Mouse (Mus musculus) telencephalon, adult 2 months (tissue): ENCODE data around the gene Dpf3.

Experiments used
- DNase-seq: peaks from one replicate; pipeline ENCODE4 v3.0.0-alpha.2; 2011; ENCODE audit warnings: low read depth, low spot score

Dpf3 gene

GRCm38 (mm10) chr12:83340960-83341359 lies 146.6 kb downstream of the Dpf3 start:
- DNase-seq = no peak

GRCm38 (mm10) chr12:83338345-83338744 lies 149.2 kb downstream of the Dpf3 start:
- no peak for DNase-seq

DNA sequence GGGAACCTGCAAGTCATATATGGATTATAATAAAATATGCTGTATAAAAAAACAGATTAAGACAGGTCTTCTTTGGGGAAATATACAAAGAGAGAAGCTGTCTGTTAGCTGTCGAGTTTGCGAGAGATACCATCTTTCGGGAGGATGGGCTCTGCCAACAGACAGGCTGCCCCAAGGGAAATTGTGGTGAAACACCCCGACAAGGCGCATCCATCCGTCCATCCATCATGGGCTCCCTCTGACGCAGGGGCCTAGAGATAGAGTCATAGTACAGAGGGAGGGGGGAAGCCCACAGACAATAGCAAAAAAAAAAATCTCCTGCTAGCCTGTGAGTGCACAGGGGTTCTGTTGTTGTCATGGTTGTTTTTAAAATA lies 149.8 kb downstream of the Dpf3 start:
- DNase-seq = no peak

GRCm38 (mm10) chr12:83337077-83337775 lies 150.3 kb downstream of the Dpf3 start:
- DNase-seq = no peak

DNA sequence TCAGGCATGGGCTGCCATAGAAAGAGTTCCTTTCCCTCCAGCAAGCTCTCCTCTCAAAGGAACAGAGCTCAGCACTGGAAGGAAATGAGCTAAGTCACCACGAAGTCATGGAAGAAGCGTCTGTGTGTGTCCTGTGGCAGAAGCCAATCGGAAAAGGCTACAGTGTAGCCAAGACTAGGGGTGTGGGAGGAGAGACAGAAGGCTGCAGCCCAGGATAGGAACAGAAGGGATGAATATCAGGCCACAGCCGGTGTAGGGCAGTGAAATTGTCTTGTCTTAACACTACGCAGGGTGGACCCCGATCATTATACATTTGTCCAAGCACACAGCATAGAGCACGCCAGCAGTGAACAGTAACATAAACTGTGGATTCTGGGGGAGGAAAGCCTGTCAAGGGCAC lies 157.5 kb downstream of the Dpf3 start:
- DNase-seq = peak; percentile 26

DNA sequence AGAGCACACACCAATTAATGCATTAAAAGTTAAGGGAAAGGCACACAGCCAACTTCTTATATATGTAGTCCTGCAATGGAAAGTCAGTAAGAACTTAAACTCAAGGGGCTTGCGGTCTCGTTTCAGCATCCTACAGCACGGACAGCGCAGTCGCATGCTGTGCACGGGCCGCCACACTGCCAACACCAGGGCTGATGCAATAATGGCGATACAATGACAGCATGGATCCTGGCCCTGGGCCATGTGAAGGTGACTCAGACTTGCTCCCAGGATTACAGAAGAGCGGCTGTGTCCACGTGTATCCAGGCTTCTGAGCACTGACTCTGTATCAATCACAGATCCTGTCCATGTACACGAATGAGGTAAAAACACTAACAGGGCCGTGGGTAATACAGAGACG lies 158.6 kb downstream of the Dpf3 start:
- no peak for DNase-seq

GRCm38 (mm10) chr12:83328491-83328890 lies 159.0 kb downstream of the Dpf3 start:
- DNase-seq = no peak

- no peak for DNase-seq
Measured at GRCm38 (mm10) chr12:83327451-83327850, 160.1 kb downstream of the Dpf3 start.

DNA sequence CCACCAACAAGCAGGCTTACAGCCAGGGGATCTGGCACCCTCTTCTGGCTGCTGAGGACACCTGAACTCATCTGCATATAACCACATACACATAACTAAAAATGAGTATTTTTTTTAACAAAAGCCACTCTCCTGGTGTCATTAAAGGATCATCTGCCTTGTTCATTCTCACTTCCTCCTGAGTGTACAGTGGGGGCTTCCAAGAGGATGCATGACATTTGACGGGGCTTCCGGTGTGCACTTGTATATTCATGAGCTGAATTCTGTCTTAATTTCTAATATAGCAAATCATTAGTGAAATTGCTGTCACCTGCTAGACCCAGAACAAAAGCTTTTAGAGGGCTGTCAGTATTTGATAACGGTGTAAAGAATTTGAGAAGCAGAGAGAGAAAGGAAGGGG lies 166.8 kb downstream of the Dpf3 start:
- DNase-seq = no peak

DNA sequence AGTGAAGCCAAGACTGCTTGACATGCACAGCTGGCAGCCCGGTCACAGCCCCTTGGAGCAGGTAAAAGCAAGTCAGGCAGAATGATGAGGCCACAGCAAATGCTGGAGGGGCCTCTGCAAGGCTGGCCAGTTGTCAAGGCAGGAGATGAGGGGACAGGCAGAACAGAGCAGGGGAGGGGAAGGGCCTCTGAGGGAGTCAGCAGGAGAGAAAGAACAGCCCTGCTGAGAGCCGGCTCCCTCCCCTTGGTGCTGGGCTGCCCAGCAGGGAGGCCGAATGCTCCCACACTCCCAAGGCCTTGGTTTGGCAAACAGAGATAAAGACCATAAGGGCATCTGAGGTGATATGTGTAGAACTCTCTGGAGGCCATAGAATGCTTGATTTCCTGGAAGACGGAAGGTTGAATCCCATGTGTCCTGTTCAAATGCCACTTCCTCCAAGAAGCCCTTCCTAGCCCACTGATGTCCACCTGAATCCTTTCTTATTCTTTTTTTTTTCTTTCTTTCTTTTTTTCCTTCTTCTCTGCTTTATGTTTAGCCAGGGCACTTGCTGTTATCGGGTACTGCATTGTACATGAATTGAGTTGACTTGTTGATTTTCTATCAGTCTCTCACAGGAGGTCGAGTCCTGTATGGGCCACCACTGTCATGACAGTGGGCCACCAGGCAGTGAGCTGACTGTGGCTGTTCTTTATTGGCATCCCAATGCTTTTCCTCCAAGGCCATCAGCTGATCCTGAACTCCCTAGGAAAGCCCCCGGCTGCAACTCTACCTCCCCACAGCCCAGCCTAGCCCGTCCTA lies 169.7 kb downstream of the Dpf3 start:
- DNase-seq = no peak

DNA sequence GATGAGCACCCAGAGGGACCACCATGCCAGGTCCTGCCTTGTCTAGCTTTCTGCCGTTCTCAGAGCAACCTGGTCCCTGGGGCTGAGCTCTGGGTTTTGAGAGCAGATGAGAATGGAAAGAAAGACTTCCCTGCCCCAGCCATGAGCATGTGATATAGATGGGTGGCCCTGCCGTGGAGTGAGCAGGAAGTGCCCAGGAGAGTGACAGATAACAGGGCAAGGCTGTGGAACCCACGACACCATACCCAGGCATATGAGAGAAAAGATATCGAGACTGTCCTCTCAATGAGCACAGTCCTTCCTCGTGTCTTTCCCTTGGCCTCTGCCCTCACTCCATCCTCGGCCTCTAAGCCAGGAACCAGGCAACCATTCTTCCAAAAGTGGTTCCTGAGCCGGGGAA lies 172.8 kb downstream of the Dpf3 start:
- DNase-seq = no peak

GRCm38 (mm10) chr12:83312818-83313217 lies 174.7 kb downstream of the Dpf3 start:
- DNase-seq = no peak

DNA sequence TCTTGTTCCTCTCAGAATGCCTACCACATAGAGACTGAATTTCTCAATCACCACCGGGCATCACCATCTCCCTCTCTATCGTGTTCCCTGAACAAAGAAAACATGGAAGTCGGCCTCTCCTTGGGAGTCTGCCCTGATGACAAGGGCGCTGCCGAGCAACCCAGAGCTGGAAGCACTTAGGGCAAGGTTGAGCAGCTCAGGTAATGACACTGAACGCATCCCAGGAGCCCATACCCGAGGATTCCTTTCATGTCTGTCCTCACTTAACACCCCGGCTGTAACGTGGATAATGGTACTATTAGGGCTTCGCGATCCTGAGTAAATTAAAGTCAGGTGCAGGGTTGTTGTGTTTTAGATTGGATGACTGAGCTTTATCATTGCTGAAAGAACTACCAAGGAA lies 176.9 kb downstream of the Dpf3 start:
- DNase-seq = no peak

DNA sequence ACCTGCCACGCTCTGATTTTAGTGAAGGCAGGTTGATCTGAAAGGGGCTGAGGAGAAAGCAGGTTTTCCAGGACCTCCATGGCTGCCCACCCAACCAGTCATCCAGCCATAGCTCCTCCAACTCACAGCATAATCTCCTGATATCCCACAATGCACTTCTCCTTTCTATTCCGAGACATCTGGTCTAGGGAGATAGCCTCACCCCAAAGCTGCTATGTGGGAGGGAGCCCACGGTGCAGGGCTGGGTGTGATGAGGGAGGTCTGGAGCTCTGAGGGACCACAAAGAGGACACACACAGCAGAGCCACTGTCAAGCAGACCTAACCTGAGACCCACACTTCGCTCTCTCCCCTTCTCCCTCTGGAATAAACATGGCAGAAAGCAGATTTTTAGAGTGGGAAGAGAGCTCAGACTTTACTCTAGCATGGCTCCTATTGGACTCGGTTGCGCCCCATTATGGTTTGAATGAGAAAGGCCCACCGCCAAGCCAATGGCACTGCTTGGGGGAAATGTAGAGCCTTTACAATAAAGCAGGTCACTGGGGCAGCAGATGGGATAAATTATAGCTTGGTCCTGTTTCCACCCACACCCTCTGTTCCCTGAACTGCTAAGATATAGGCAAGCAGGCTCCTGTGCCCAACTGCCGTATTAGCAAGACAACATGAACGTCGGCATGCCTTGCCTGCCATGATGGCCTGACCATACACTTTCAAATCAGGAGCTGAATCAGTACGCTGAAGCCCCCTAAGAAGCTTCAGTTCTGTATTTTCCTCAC lies 178.3 kb downstream of the Dpf3 start:
- DNase-seq = no peak

DNA sequence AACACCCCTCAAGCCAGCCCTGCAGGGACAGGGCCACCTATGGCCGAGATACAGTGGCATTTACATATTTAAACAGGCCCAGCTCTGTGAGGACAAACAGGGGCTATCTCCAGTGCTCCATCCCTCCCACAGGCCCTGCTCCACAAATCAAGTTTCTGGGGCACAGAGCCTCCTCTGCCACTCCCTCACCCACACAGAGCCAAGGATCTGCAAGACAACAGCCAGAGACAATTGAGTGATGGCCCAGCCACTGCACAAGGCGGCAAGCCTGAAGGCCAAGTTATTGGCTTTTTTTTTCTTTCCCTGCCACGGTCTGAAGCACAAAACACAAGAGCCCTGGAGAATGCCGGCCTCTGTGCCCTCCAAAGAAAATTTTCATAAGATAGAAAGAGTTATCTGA lies 178.9 kb downstream of the Dpf3 start:
- no peak for DNase-seq

GRCm38 (mm10) chr12:83303221-83303620 lies 184.3 kb downstream of the Dpf3 start:
- DNase-seq = no peak

DNA sequence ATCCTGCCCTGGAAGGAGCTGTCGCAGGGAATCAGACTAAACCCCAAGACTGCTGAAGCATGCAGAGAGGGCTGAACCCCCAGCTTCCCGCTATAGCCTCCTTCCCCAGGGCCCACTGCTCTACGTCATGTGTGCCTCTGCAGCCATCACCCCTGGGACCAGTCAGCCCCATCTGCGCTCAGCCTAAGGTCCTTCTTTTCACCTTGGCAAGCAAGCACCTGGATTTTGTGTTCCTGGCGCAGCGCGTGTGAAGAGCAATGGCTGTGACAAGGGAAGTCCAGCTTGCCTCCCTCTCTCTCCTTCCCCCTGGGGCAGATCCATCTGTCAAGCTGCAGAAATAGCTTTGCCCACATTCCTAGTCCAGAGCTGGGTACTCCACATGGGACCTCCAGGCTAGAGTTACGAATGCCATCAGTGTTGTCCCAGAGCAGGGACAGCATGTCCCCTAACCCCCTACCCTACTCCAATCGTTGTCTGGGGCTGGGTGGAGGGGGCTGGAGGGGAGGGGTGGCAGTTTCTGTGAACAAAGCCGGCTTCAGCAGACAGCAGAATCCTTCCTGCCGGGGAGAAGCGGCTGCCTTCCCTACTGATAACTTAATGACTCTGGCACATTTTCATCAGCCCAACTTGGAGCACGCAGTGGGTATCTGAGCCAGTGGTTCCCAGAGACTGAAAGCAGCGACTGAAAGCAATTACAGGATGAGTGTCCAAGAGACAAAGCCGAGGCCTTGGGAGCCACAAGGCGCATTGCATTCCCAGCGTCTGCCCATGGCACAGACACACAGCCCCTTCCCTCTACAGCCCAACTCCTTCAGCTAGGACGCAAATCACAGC lies 185.0 kb downstream of the Dpf3 start:
- peak; percentile 29 for DNase-seq

DNA sequence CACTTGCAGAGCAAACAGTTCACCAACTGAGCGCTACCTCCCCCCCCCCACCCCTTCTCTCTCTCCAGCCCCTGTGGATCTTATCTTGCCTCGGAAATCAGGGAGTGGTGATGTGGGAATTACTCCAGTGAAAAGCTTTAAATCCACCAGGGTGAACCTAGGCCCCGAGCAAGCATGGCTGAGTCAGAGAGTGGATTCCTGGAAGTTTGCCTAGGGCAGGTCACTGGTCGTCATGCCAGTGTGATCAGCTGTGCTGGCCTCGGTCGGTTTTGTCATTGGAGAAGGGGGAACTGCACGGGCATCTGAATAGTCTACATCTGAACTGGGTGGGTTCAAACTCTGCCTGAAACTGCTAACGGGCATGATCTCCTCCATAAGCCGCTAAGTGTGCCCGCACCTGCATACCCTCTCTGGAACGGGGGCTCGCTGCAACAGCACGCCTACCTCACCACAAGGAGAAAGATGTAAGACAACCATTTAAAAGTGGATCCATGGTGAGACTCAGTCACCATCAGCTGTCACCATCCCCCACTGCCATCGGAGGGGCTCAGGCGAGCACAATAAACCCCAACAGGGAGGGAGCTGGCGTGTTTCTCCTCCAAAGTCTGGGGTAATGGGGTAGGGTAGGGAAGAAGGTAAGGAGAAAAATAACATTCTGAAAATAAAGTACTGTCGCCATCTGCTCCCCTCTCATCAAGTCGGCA lies 185.7 kb downstream of the Dpf3 start:
- no peak for DNase-seq

DNA sequence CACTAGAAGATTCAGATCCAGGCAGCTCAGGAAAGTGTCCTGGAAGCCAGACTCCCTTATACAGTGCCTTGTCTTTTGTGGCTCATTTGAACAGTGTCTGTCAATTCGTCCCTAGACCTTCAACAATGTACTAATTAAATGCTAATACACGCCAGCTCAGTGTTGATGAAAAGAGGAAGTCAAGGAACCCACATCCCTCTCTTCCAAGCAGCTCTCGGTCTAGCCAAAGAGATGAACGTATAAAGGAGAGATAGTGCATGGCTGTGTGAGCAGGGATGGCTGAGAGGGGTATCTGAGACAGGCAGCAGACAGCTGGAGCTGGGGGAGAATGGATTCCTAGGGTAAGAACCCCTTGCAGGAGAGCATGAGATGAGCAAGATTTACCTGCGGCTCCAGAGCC lies 189.2 kb downstream of the Dpf3 start:
- DNase-seq = no peak

DNA sequence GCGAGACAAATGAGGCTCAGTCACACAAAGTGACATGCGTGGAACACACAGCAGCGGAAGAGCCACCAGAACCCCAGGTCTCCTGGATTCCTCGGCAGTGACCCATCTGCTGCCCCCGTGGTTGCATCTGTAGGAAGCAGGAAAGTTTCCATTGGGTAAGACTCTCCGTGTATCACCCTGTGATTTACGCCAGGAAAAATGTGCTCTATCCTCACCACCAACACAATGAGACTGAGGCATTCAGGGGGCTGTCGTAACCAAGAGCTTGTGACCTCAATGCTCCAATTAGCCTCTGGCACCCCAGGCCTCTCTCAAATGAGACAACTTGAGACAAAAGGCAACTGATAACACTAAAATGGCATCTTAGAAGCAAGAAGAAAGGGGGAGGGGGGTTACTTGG lies 192.5 kb downstream of the Dpf3 start:
- no peak for DNase-seq

DNA sequence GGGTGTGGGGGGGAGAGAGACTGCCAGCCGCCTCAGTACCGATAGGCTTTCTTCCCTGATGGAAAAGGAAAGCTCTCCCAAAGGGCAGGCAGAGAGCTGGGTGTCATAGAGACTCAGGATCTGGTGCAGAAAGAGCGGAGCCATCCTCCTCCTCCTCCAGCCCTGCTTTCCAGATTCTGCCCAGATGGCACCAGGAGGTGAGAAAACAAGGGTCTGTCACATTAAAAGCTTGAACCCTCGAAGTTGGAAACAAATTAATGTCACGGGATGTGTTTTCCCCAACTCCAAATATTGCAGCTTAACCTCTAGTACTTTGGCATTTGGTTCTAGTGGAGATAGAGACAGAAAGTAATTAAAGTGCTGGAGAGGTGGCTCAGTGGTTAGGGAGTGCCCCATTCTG lies 195.6 kb downstream of the Dpf3 start:
- no peak for DNase-seq
